Mouse (Mus musculus) mouse embryonic stem cell (cell line): ENCODE measurements around the gene Camk2d.

Experiments used
- in situ Hi-C, 2 experiments: fragments of 300-500 bp; cut with MboI; formaldehyde crosslinking; loops; 1 replicate in 1 of 2; 3 replicates in 1 of 2; pipeline ENCODE4 v1.14.3; 2019 to 2020; ENCODE audit warnings: low sequenced_read_pairs in 2 of 2, low pct_unique_long_range_greater_than_20kb in 1 of 2, mixed read lengths in 1 of 2; ENCODE audit not compliant: unreplicated experiment in 1 of 2

Gene Camk2d

DNA sequence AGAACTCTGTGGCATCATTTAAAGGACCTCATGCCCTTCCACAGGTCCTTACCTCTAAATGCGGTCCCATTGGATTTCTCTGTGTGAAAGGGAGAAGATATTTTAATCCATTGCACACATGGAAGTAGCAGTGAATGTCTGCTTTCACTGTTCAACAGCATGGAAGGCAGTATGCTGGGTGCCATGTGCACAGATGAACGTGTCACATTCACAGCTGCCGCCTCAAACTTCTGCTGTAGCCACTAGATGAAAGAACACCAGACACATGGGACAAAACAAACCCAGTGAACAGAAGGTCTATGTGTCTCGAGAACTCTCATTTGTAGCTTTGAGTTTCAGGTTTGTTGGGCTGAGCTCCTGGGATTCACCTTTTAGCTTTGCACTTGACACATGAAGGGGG is 168.6 kb downstream of the Camk2d start:
- in situ Hi-C loops = no loop called here

DNA sequence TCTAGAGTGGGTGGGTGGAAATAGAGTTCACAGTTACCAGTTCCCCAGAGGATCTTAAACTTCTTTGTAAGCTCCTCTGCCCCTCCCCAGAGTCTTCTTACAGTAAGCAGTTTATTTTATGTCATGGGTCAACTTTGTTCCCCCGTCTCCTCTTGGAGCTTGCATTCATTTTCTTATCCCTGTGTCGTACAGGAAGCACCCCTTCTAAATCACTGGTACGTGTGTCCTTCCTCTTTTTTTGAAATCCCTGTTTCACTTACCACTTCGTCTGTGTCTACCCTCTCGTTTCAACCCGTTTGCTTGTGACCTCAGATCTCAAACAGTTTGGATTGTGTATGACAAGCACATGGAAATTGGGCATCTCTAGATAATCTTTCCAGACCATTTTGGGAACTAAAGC is 174.0 kb downstream of the Camk2d start:
- in situ Hi-C loops = loop anchor here (10.0 kb wide), 2 partner anchors 175 to 195 kb away; partner anchors contain the start of gene Camk2d (in 1 of the 2)

DNA sequence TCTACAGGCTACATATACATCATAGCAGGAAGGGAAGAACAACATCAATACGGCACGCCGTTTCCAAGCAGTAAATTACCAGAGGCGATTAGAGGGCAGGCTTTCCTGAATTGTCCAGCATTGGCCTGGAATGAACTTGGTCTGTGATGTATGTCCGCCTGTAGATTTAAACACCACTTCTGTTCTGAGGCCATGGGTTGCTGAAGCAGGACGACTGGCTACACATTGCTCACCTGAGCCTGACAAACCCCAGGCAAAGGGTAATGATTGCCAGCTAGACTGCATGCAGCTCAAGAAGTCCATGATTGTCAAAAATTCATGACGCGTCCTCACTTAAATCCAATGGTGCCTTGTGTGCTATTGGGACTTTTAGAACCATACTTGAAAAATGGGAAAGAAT is 174.9 kb downstream of the Camk2d start:
- in situ Hi-C loops = loop anchor here (10.0 kb wide), 2 partner anchors 176 to 196 kb away; partner anchors contain the start of gene Camk2d (in 1 of the 2)

DNA sequence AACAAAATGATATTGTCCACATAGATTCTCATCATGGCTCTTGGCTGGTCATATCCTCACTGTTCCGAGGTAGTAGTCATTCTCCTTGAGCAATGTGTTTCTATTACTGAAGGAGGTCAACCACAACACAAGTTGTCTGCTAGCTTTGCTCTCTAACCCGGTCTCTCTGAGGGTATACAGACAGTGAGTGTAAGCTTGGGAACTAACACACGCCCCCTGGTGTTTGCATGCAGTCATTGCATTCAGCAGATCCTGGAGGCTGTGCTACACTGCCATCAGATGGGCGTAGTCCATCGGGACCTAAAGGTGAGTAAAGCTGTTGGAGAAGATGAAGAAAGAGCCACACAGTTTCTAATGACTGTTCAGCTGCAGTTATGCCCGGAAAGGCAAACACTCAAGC is 175.4 kb downstream of the Camk2d start:
- in situ Hi-C loops = loop anchor here (10.0 kb wide), 2 partner anchors 177 to 197 kb away; partner anchors contain the start of gene Camk2d (in 1 of the 2)

DNA sequence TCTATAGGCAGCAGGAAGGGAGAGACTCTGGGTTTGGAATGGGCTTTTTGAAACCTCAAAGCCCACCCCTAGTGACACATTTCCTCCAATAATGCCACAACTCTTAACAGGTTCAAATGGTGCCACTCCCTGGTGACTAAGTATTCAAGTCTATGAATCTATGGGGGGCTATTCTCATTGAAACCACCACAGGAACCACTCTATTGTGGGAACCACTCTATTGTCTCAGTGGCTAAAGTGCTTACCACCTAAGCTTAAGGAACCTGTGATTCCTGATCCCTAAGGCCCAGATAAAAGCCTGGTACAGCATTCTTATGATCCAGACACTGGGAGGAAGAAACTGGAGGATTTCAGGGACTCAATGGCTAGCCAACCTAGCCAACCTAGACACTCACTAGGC is 179.9 kb downstream of the Camk2d start:
- in situ Hi-C loops = loop anchor here (10.0 kb wide), 2 partner anchors 181 to 201 kb away; partner anchors contain the start of gene Camk2d (in 1 of the 2)

DNA sequence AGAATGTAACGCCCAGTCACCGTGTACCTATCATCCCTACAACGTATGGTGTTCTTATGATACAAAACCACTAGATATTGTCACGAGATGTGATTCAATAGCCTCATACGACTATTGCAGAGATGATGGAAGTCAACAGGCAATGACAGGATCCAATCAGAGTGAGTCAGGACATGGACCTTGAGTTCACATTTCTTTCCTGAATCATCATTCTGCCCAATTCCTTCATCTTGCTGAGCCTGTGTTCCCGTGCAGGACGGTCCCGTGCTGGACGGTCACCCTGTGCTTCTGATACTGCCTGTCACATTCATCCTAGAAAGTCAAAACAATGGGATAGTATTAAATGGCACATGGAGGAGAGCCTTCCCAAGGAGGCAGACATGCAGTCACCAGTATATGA is 181.0 kb downstream of the Camk2d start:
- in situ Hi-C loops = loop anchor here (10.0 kb wide), 2 partner anchors 182 to 202 kb away; partner anchors contain the start of gene Camk2d (in 1 of the 2)

DNA sequence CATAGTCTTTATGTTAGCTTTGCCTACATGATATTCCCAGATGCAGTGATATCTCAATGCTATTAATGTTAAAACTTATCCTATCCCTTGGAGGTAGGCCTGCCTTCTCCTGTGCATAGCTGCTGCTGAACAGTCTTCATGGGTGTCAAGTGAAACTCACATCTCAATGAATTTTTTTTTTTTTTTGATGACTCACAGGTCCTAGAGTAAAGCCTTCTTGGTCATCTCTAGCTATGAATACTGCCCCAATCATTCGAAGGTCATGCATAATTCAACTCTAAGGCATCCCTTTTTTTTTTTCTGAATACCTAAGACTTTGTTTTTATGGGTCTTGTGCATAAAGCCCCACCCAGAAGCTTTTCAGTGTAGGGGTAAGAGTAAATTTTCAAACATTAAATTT is 181.8 kb downstream of the Camk2d start:
- in situ Hi-C loops = loop anchor here (10.0 kb wide), 2 partner anchors 183 to 203 kb away; partner anchors contain the start of gene Camk2d (in 1 of the 2)

DNA sequence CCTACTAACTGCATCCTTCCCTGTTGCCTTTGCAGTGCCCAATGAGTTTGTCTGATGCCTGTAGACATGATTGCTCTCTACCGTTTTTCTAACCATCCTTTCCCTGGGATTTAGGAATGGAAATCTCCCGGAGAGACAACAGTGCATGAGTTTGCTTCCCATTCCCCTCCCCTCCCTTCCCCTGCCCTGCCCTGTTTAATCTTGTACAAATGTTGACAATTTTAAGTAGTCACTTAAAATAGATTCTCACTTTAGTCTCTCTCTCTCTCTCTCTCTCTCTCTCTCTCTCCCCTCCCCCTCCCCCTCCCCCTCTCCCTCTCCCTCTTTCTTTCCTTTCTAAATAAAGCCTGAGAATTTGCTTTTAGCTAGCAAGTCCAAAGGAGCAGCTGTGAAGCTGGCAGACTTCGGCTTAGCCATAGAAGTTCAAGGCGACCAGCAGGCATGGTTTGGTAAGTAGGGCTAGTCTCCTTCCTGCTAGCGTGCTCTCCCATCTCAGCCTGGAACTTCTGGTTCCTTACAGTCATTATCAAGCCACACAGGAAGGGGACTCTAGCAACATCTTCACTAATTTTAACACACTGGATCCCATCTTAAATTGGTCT is 184.0 kb downstream of the Camk2d start:
- in situ Hi-C loops = no loop called here

DNA sequence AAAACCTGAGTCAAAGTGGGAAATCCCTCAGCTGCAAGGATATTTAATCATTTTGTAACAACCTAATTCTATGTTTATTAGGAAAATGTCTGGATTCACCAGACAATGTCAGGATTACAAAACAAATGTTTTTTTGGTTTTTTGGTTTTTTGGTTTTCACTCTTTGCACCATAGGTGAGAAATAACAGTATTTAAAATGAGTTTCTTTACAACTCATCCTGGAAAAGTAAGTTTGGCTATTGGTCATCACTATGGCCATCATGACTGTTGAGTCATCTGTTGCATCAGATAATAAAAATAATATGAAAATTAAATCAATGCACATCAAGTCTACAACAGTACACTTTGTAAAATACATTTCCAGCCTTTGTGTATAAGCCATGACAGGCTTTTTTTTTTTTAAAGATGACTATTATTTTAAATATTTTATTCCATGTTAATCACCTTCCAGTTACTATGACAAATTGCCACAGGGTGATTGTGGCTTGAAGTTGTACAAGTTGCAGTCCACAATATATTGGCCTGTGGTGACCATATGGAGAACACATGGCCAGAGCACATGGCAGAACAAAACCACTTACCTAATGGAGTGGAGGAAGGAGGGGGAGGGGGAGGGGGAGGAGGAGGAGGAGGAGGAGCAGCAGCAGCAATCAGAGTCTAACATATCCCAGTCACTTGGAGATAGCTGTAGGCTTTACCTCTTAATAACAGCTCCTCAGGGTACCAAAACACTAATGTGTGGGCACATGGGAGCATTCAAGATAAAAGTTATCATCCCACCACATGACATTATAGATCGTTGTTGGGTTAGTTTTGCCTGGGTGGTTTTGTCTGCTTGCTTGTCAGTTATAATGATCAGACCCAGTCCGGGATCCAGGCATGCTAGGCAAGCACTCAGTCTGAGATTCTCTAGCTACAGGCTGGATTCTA is 197.2 kb downstream of the Camk2d start:
- in situ Hi-C loops = no loop called here

DNA sequence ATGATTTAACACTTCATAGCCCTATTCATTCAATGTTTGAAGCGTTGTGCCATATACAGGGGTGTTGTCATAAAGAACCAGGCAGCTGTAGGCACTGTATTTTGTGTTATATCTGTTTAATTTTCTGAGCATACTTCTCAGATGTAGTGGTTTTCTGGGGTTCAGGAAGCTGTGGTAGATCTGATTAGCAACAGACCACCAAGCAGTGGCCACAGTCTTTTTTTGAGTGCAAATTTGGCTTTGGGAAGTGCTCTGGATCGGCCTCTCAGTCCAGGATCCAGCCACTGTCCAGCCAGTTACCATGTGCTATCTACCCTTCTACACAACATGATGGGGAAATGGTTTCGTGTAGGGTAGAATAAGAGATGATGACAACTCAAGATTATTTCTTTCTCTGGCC is 199.8 kb downstream of the Camk2d start:
- in situ Hi-C loops = no loop called here

DNA sequence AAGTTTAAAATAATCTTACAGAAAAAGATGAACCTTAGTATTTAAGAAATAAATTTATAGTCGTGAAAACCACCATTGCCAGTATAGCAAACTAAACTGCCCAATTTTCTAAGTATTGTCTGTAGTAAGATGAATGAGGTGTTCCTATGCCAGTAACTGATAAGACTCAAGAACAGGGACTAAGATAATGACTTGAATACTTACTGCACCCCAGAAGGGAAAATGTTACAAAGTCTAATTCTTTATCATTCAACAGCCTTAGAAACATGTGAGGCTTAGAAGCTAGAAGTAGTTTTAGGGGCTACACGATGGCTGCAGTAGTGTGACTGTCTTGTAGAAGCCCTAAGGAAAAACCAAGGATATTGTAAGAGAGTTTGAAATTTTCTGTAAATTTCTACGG is 200.9 kb downstream of the Camk2d start:
- in situ Hi-C loops = no loop called here

DNA sequence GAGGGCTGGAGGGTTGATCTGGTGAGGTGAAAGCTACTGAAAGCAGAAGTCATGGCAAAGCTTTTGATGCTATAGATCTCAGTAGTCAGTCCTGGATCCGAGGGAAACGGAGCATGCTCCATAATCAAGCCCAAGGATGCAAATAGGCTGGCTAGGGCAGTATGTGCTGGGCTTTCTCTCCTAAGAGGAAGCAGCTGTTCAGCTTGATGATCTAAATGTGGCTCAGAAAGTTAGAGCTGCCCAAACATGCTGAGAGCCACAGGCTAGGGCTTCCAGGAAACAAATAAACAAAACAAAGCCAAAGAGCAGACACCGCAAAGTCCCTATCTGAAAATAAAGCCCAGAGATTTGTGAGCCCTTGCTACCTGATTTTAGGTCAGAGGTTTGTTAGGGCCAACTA is 201.7 kb downstream of the Camk2d start:
- in situ Hi-C loops = no loop called here

DNA sequence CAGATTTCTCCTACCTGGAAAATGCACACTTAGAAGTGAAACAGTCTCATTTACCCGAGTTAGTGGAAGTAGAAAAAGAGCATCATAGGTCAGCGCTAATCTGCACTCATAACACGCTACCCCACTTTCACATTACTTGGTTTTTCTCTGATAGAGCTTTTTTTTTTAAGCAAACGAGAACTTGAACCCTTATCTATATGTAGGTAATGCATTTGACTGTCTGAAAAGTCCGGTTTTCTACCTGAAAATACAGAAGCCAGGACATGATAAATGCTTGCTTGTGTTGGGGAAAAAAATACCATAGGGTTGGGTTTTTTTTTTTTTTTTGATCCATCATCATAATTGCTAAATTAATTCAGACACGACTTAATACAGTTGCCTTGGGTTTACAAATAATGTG is 206.9 kb downstream of the Camk2d start:
- in situ Hi-C loops = no loop called here

DNA sequence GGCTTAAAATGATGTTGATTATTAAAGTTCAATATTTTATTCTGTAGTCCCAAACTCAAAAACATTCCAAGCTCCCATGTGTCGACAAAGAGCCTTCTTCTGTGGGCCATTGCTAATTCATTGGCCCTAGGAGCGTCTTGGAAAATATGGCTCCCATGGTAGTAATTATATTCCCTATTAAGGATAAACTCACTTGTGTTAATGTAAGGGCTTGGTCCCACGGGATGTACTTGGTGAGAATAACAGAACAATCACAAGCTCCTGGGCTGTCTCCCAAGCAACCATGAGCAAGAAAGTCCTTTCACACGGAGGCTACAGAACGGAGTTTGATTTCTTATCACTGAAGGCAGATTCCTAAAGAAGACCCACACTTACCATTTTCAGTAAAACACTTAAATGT is 208.9 kb downstream of the Camk2d start:
- in situ Hi-C loops = no loop called here

DNA sequence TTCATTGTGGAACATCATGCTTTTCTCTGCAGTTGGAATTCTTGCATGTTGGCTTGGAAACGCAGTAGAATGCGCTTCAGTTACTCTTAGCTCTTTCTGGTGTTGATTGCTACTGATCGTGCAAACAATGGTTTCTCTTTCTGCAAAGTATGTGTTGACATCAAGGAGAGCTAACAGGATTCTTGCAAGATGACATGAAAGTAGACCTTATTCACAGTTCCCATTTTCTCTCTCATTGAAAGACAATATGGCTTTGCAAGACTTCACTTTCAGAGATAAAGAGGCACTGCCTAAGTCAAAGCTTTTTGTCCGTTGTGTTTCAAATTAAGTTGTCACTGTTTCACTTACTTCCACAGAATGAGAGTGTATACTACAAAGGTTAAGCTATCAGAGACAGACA is 210.0 kb downstream of the Camk2d start:
- in situ Hi-C loops = no loop called here

DNA sequence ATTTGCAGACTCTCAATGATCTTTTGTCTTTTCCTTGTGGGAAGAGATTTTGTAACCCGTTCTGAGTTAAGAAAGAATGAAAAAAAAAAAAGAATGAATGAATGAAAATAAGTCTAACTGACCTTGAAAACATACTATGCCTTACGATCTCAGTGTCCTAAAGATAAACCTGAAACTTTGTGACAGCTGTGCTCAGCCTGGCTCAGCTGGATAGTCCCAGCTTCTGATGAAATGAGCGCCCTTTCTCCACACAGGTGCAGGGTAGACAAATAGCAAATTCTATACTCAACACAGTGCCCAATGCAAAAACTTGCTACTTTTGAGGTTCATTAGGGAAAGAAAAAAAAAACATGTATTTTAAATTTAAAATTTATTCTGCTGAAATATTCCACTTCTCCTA is 213.8 kb downstream of the Camk2d start:
- in situ Hi-C loops = no loop called here

DNA sequence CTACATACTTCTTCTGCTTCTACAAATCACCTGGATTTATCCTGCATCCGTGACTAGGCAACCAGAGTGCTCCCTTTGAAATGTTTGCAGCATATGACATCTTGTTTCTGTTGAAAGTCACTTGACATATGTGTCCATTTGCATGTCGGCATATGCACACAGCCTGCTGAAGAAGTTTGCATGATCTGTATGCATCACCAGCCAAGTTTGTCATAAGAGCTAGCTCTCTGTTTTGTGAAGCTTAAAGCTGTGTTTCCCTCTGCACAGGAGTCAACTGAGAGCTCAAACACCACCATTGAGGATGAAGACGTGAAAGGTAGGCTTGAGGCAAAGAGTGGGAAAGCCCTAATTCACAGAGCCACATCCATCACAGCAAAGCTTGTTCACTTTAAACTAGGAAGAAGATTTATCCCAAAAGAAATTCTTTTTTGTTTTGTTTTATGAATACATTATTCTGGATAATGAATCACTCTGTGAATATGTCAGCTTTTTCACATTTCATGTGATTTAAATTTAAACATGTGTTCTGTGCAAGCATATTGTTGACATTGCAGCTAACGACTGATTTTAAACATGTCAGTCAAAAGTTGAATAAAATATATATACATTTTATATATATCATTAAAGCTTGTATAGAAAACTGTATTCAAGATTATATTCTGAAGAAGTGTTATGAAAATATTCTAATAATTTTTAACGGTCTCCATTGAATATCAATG is 214.4 kb downstream of the Camk2d start:
- in situ Hi-C loops = no loop called here

DNA sequence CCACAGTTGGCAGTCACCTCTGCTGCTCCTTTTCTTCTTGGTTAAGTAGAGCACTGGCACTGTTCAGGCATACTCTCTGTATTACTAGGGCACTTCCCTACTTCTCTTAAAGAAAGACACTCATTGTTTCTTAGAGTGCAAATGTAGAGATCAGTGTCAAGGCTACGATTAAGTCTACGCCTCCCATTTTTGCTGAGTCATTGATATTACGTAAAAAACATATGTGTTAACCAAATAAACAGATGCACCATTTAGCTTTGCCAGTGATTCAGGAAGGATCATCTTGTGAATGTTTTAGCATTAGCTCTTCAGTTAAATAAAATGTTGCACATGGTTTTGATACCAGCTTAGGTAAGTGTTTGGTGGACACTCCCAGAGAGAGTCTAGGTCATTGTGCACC is 215.5 kb downstream of the Camk2d start:
- in situ Hi-C loops = no loop called here

DNA sequence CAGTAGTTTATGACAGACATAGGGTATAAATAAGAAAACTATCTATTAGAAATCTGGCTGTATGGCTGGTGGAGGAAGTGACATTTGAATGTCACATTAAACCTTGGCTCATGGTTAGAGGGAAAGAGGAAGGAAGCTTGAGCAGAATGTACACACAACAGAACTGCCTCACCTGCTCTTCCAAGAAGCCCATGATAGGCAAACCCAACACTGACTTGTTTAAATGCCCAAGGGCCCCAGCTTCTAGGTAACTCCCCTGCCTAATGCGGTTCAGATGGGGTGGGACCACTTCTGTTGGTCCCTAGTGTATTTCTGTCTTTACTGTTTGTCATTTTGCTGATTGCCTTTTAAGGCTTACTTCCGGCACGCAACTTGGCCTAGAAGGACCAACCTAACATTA is 226.3 kb downstream of the Camk2d start:
- in situ Hi-C loops = no loop called here
